Mouse (Mus musculus) MEL (cell line): ENCODE measurements around the gene Dnajc28. TPM values are rescaled to one million over a fixed set of nuclear protein-coding genes. Genes with fewer than 3 reads are reported as not detected.

Experiments used
- DNase-seq: peaks from one replicate; pipeline ENCODE4 v3.0.0; 2011; ENCODE audit warnings: low read depth, low spot score
- H3K27ac ChIP-seq: 2 replicates; pipeline ENCODE4 v1.5.1; 2012; ENCODE audit warnings: low read depth, mild to moderate bottlenecking, control low read depth, low read length, moderate library complexity; ENCODE audit not compliant: control insufficient read depth
- H3K27me3 ChIP-seq, 2 experiments: fragments of 150-350 bp in 1 of 2; sonication (generic) in 1 of 2; 2 replicates each; pipeline ENCODE4 v1.6.1; 2012; ENCODE audit warnings: low read length in 2 of 2, mild to moderate bottlenecking in 2 of 2, improper control_type of control experiment in 1 of 2, moderate library complexity in 1 of 2; ENCODE audit not compliant: insufficient read depth in 2 of 2, control insufficient read depth in 1 of 2
- H3K36me3 ChIP-seq, 2 experiments: 2 replicates each; pipeline ENCODE4 v1.6.1; 2012 to 2014; ENCODE audit warnings: low read length in 2 of 2, improper control_type of control experiment in 1 of 2, inconsistent platforms in 1 of 2, mild to moderate bottlenecking in 1 of 2; ENCODE audit not compliant: insufficient read depth in 2 of 2, control insufficient read depth in 1 of 2
- H3K4me1 ChIP-seq, 2 experiments: fragments of 150-350 bp in 1 of 2; sonication (generic) in 1 of 2; 2 replicates each; pipeline ENCODE4 v1.6.1; 2012; ENCODE audit warnings: low read length in 2 of 2, improper control_type of control experiment in 1 of 2, mild to moderate bottlenecking in 1 of 2; ENCODE audit not compliant: insufficient read depth in 2 of 2, control insufficient read depth in 1 of 2
- H3K4me3 ChIP-seq, 2 experiments: fragments of 150-350 bp in 1 of 2; sonication (generic) in 1 of 2; 2 replicates each; pipeline ENCODE4 v1.5.1; 2012; ENCODE audit warnings: low read depth in 2 of 2, low read length in 2 of 2, mild to moderate bottlenecking in 2 of 2, moderate library complexity in 2 of 2, control low read depth in 1 of 2, improper control_type of control experiment in 1 of 2; ENCODE audit not compliant: control insufficient read depth in 1 of 2, insufficient read depth in 1 of 2
- H3K79me2 ChIP-seq: 2 replicates; pipeline ENCODE4 v1.6.1; 2012; ENCODE audit warnings: mild to moderate bottlenecking, low read length, moderate library complexity; ENCODE audit not compliant: control insufficient read depth, poor library complexity, insufficient read depth
- H3K9ac ChIP-seq: 2 replicates; pipeline ENCODE4 v1.6.1; 2012; ENCODE audit warnings: low read depth, mild to moderate bottlenecking, control low read depth, low read length, moderate library complexity; ENCODE audit not compliant: control insufficient read depth, poor library complexity, severe bottlenecking
- H3K9me3 ChIP-seq: fragments of 150-350 bp; sonication (generic); replicated peaks from 2 replicates; pipeline ENCODE4 v1.6.1; 2012; ENCODE audit warnings: mild to moderate bottlenecking, low read length, improper control_type of control experiment, moderate library complexity; ENCODE audit not compliant: insufficient read depth
- CTCF ChIP-seq, 3 experiments: IDR thresholded peaks in 2 of 3; conservative IDR thresholded peaks in 1 of 3; 2 replicates each; pipeline ENCODE4 v1.5.1; 2011 to 2012; ENCODE audit warnings: low read length in 3 of 3, low read depth in 2 of 3, mild to moderate bottlenecking in 2 of 3, improper control_type of control experiment in 1 of 3, inconsistent platforms in 1 of 3, mixed read lengths in 1 of 3, moderate library complexity in 1 of 3; ENCODE audit not compliant: control insufficient read depth in 1 of 3, insufficient read depth in 1 of 3, poor library complexity in 1 of 3, severe bottlenecking in 1 of 3
- ETS1 ChIP-seq: IDR thresholded peaks from 2 replicates; pipeline ENCODE4 v1.6.1; 2012; ENCODE audit warnings: low read depth, mild to moderate bottlenecking, inconsistent platforms, low read length, improper control_type of control experiment, moderate library complexity
- GATA1 ChIP-seq: IDR thresholded peaks from 2 replicates; pipeline ENCODE4 v1.6.1; 2011; ENCODE audit warnings: low read depth, low read length, improper control_type of control experiment
- HCFC1 ChIP-seq: IDR thresholded peaks from 2 replicates; pipeline ENCODE4 v1.6.1; 2012; ENCODE audit warnings: low read depth, mild to moderate bottlenecking, inconsistent platforms, low read length, improper control_type of control experiment, moderate library complexity
- MAX ChIP-seq: IDR thresholded peaks from 2 replicates; pipeline ENCODE4 v1.6.1; 2011; ENCODE audit warnings: low read length, improper control_type of control experiment
- MAZ ChIP-seq: IDR thresholded peaks from 2 replicates; pipeline ENCODE4 v1.6.1; 2012; ENCODE audit warnings: low read depth, mild to moderate bottlenecking, inconsistent platforms, low read length, improper control_type of control experiment
- MEF2A ChIP-seq: IDR thresholded peaks from 2 replicates; pipeline ENCODE4 v1.6.1; 2014; ENCODE audit warnings: low read depth, mild to moderate bottlenecking, inconsistent platforms, low read length, improper control_type of control experiment; ENCODE audit not compliant: poor library complexity, insufficient replicate concordance, severe bottlenecking; ENCODE audit errors: extremely low read depth
- MYB ChIP-seq: IDR thresholded peaks from 2 replicates; pipeline ENCODE4 v1.6.1; 2011; ENCODE audit warnings: mild to moderate bottlenecking, low read depth, low read length, improper control_type of control experiment
- NRF1 ChIP-seq: IDR thresholded peaks from 2 replicates; pipeline ENCODE4 v1.6.1; 2014; ENCODE audit warnings: low read depth, mild to moderate bottlenecking, inconsistent platforms, low read length, improper control_type of control experiment, moderate library complexity; ENCODE audit not compliant: poor library complexity, insufficient read depth, severe bottlenecking
- POLR2A ChIP-seq, 2 experiments: IDR thresholded peaks; 2 replicates each; pipeline ENCODE4 v1.6.1; 2011 to 2012; ENCODE audit warnings: low read length in 2 of 2, mild to moderate bottlenecking in 2 of 2, control low read depth in 1 of 2, improper control_type of control experiment in 1 of 2, low read depth in 1 of 2, moderate library complexity in 1 of 2; ENCODE audit not compliant: control insufficient read depth in 1 of 2, insufficient read depth in 1 of 2, poor library complexity in 1 of 2
- POLR2AphosphoS5 ChIP-seq: IDR thresholded peaks from 2 replicates; pipeline ENCODE4 v1.6.1; 2012; ENCODE audit warnings: low read depth, borderline replicate concordance, mild to moderate bottlenecking, inconsistent platforms, low read length, moderate library complexity, mixed read lengths
- RAD21 ChIP-seq: IDR thresholded peaks from 2 replicates; pipeline ENCODE4 v1.6.1; 2011; ENCODE audit warnings: mild to moderate bottlenecking, low read depth, low read length, improper control_type of control experiment
- RCOR1 ChIP-seq: IDR thresholded peaks from 2 replicates; pipeline ENCODE4 v1.6.1; 2012; ENCODE audit warnings: low read depth, mild to moderate bottlenecking, inconsistent platforms, low read length, improper control_type of control experiment
- SIN3A ChIP-seq: IDR thresholded peaks from 2 replicates; pipeline ENCODE4 v1.6.1; 2012; ENCODE audit warnings: low read length, improper control_type of control experiment, inconsistent platforms
- TAL1 ChIP-seq: IDR thresholded peaks from 2 replicates; pipeline ENCODE4 v1.6.1; 2012; ENCODE audit warnings: mild to moderate bottlenecking, inconsistent platforms, low read length, moderate library complexity, mixed read lengths
- USF1 ChIP-seq: IDR thresholded peaks from 2 replicates; pipeline ENCODE4 v1.6.1; 2014; ENCODE audit warnings: low read depth, mild to moderate bottlenecking, inconsistent platforms, low read length, improper control_type of control experiment, moderate library complexity
- USF2 ChIP-seq, 2 experiments: IDR thresholded peaks; 2 replicates each; pipeline ENCODE4 v1.6.1; 2011 to 2012; ENCODE audit warnings: improper control_type of control experiment in 2 of 2, low read length in 2 of 2, borderline replicate concordance in 1 of 2, inconsistent platforms in 1 of 2, low read depth in 1 of 2, mild to moderate bottlenecking in 1 of 2; ENCODE audit not compliant: insufficient read depth in 1 of 2
- ZNF384 ChIP-seq: IDR thresholded peaks from 2 replicates; pipeline ENCODE4 v1.6.1; 2012; ENCODE audit warnings: low read depth, mild to moderate bottlenecking, inconsistent platforms, low read length, improper control_type of control experiment
- polyA plus RNA-seq, 2 experiments: library from polyadenylated mRNA; stranded (reverse) in 1 of 2; unstranded in 1 of 2; fragments of >175 nt in 1 of 2; fragments of >200 nt in 1 of 2; gene quantifications; 2 replicates each; pipeline versions ENCODE4 v1.2.1 to v1.2.4; 2012; ENCODE audit warnings: low replicate concordance in 2 of 2, low read depth in 1 of 2; ENCODE audit not compliant: insufficient read length in 2 of 2, insufficient read depth in 1 of 2, missing spikeins in 1 of 2
- total RNA-seq: library from RNA; depleted of rRNA; stranded (reverse); fragments of 300-350 nt; gene quantifications from 2 replicates; pipeline ENCODE4 v1.2.3, GENCODE M21; 2012

The Dnajc28 gene
- total and polyA plus RNA-seq, 3 experiments, result 1.2 to 1.9 TPM; not detected in 1

DNA sequence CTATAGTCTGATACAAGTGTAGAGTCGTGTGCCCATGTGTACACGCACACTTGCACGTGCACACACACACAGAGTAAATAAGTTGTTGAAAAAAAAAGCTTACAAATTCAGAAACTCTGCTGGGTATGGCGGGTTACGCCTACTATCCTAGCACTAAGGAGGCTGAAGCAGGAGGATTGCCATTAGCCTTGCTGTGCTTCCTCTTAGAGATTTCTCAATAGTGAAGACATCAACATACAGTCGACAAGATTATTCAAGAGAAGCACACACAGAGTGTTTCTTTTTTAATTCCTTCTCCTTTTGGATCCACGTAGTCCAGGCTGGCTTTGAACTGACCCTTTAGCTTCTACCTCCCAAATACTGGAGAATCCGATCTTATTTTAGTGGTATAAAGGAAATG, 21.3 kb upstream of the Dnajc28 start:
- peaks cover 16 to 35% of the 10 kb centered on the region in 2 experiments for H3K36me3 ChIP-seq
- peaks cover 30% of the 10 kb centered on the region for H3K79me2 ChIP-seq
- TF ChIP-seq MAZ (no peak), POLR2A (IDR thresholded peaks at IDR 0.05; ENCODE audit: control insufficient read depth in 1 of 2, insufficient read depth in 1 of 2, low read depth in 1 of 2, low read length in 2 of 2, poor library complexity in 1 of 2) (0 out of 4 replicates have a peak, but pooled peaks of 1 of the 2 experiments have one; percentile 20)
- no peaks in the 10 kb centered on the region for H3K9me3 ChIP-seq
- no peak for DNase-seq
- no peak overlapping the region for H3K27ac ChIP-seq
- no peak overlapping the region for H3K4me3 ChIP-seq
- H3K4me1 ChIP-seq, result peaks cover 0 to 10% of the 10 kb centered on the region in 2 experiments; a peak in 2 of 4 replicates
- no peaks in the 10 kb centered on the region for H3K27me3 ChIP-seq
- H3K9ac ChIP-seq, result no peak overlapping the region

GRCm38 (mm10) chr16:91639636-91640035, 20.8 kb upstream of the Dnajc28 start:
- no peak overlapping the region for H3K9ac ChIP-seq
- no peaks in the 10 kb centered on the region for H3K27me3 ChIP-seq
- TF ChIP-seq ETS1, result no peak
- no peak for TF ChIP-seq USF2 (IDR thresholded peaks at IDR 0.05; ENCODE audit: borderline replicate concordance in 1 of 2, insufficient read depth in 1 of 2, low read depth in 1 of 2, low read length in 2 of 2)
- TF ChIP-seq MEF2A, result no peak
- TF ChIP-seq NRF1, result no peak
- no peak for TF ChIP-seq USF1
- no peak for TF ChIP-seq ZNF384
- TF ChIP-seq CTCF (IDR thresholded peaks at IDR 0.05 in 2 of 3, conservative IDR thresholded peaks at IDR 0.05 in 1 of 3; ENCODE audit: control insufficient read depth in 1 of 3, insufficient read depth in 1 of 3, low read depth in 2 of 3, low read length in 3 of 3, poor library complexity in 1 of 3, severe bottlenecking in 1 of 3), result no peak
- no peak for TF ChIP-seq MYB
- TF ChIP-seq RAD21, result no peak
- TF ChIP-seq MAX, result no peak
- TF ChIP-seq GATA1, result no peak
- no peak for TF ChIP-seq HCFC1
- no peak for TF ChIP-seq TAL1
- no peak for TF ChIP-seq POLR2AphosphoS5
- no peak for TF ChIP-seq RCOR1
- no peak for TF ChIP-seq SIN3A
- no peak overlapping the region for H3K27ac ChIP-seq
- H3K79me2 ChIP-seq, result peaks cover 27% of the 10 kb centered on the region
- no peak overlapping the region for H3K4me3 ChIP-seq
- H3K9me3 ChIP-seq, result no peaks in the 10 kb centered on the region
- H3K36me3 ChIP-seq, result peaks cover 11 to 38% of the 10 kb centered on the region in 2 experiments
- peaks cover 0 to 5% of the 10 kb centered on the region in 2 experiments; a peak in 2 of 4 replicates for H3K4me1 ChIP-seq
- DNase-seq, result no peak
